Mouse (Mus musculus) lung, adult 18-20 months (tissue): ENCODE measurements around the gene Abcc4.
A peak's percentile ranks its signal among the peaks of the same experiment; 100 is the strongest.

Experiments
- DNase-seq, 2 experiments: peaks; one replicate each; pipeline ENCODE4 v3.0.0; 2022; ENCODE audit warnings: mixed read lengths in 2 of 2

The Abcc4 gene

GRCm38 (mm10) chr14:118705808-118706731, at the start of gene Abcc4:
TSS of gene Abcc4 (minus strand) at chr14:118706219.
- DNase-seq: peak; percentile 86 to 89

- no peak for DNase-seq
Observed at GRCm38 (mm10) chr14:118751193-118751753, 45.3 kb upstream of the Abcc4 start.

- no peak for DNase-seq
Observed at GRCm38 (mm10) chr14:118750505-118751192, 44.6 kb upstream of the Abcc4 start.

- DNase-seq: no peak
Observed at GRCm38 (mm10) chr14:118749715-118750114, 43.7 kb upstream of the Abcc4 start.

- DNase-seq: no peak
Observed at GRCm38 (mm10) chr14:118749068-118749467, 43.0 kb upstream of the Abcc4 start.

- no peak for DNase-seq
Observed at GRCm38 (mm10) chr14:118742862-118743261, 36.8 kb upstream of the Abcc4 start.

- no peak for DNase-seq
Observed at GRCm38 (mm10) chr14:118741780-118742179, 35.8 kb upstream of the Abcc4 start.

GRCm38 (mm10) chr14:118737251-118737888, 31.4 kb upstream of the Abcc4 start:
- DNase-seq: no peak

GRCm38 (mm10) chr14:118735114-118735513, 29.1 kb upstream of the Abcc4 start:
- DNase-seq: no peak

- DNase-seq: no peak
Observed at GRCm38 (mm10) chr14:118733146-118733545, 27.1 kb upstream of the Abcc4 start.

- DNase-seq: no peak
Observed at GRCm38 (mm10) chr14:118730631-118731030, 24.6 kb upstream of the Abcc4 start.

GRCm38 (mm10) chr14:118725467-118725866, 19.4 kb upstream of the Abcc4 start:
- no peak for DNase-seq

GRCm38 (mm10) chr14:118723920-118724693, 18.1 kb upstream of the Abcc4 start:
- no peak for DNase-seq

- no peak for DNase-seq
Observed at GRCm38 (mm10) chr14:118719566-118720174, 13.7 kb upstream of the Abcc4 start.

- no peak for DNase-seq
Observed at GRCm38 (mm10) chr14:118718576-118718975, 12.6 kb upstream of the Abcc4 start.

GRCm38 (mm10) chr14:118716372-118717312, 10.6 kb upstream of the Abcc4 start:
- peak; percentile 65 to 72 for DNase-seq

GRCm38 (mm10) chr14:118714720-118715119, 8.7 kb upstream of the Abcc4 start:
- peak; percentile 35 to 51 for DNase-seq

GRCm38 (mm10) chr14:118714320-118714719, 8.3 kb upstream of the Abcc4 start:
- no peak for DNase-seq

GRCm38 (mm10) chr14:118713869-118714268, 7.8 kb upstream of the Abcc4 start:
- DNase-seq: no peak

GRCm38 (mm10) chr14:118713408-118713807, 7.4 kb upstream of the Abcc4 start:
- no peak for DNase-seq

- no peak for DNase-seq
Observed at GRCm38 (mm10) chr14:118712889-118713288, 6.9 kb upstream of the Abcc4 start.
